In genomic region chr4:142249401-142249800, GRCm38 (mm10) we compare ENCODE assay signal across 10 mouse cellular contexts. TPM values are rescaled to one million over a fixed set of nuclear protein-coding genes. Genes with fewer than 3 reads are reported as not detected.
A peak's percentile ranks its signal among the peaks of the same experiment; 100 is the strongest.
DNase-seq lines count a peak whose midpoint lies in the region; ATAC-seq and TF ChIP-seq lines count a peak whose summit lies in the region.
"Had no signal": no experiment of that assay in that cellular context is flagged by ENCODE, and none has a peak within 500 bp of the region (broad histone marks: within the 10 kb centered on the region; RNA-seq: fewer than 3 reads in every experiment).

No protein-coding gene starts in this region.

- ATAC-seq in Patski = no peak

- in situ Hi-C loops in Patski (cut with MboI; ENCODE audit: low pct_unique_long_range_greater_than_20kb) = no loop called here

- TF ChIP-seq CTCF in Patski (IDR thresholded peaks at IDR 0.05) = peak; percentile 73

- H3K4me3 ChIP-seq in midbrain, embryonic 10.5 days = no peak overlapping the region
- H3K4me3 ChIP-seq: heart, embryonic 13.5 days; myocyte had no signal

- H3K27me3 ChIP-seq in Patski = no peaks in the 10 kb centered on the region
- H3K27me3 ChIP-seq in midbrain, embryonic 10.5 days (ENCODE audit: low read depth, poor library complexity, severe bottlenecking) = 0 out of 2 replicates have a peak, but pooled peaks cover 5% of the 10 kb centered on the region
- H3K27me3 ChIP-seq: heart, embryonic 13.5 days had no signal

- DNase-seq in kidney, adult 18-20 months = peak; percentile 77
- no peak for DNase-seq in kidney, adult 11 months
- no peak for DNase-seq in Patski (ENCODE audit: low read depth, low spot score)
- peak; percentile 69 to 77 for DNase-seq in cerebellum, postnatal 10 days
- peak; percentile 52 to 63 for DNase-seq in heart, postnatal 36 days
- DNase-seq in layer of hippocampus, postnatal 14 days (ENCODE audit: low spot score in 2 of 2) = peak; percentile 38 to 39
- peak; percentile 70 for DNase-seq in midbrain, embryonic 10.5 days (ENCODE audit: low spot score)
- peak; percentile 21 to 63 for DNase-seq in thymus, postnatal 10 days (ENCODE audit: low spot score in 2 of 2)

- 21% methylated on average over 9 of the region's 9 CpGs for WGBS in midbrain, embryonic 10.5 days

- POLR2A ChIA-PET in Patski (lab: Charles Lee) = no interaction called here

- CTCF ChIA-PET in Patski (lab: Charles Lee) = interaction anchor here (0.9 to 3.7 kb wide), 10 partner anchors 9 to 101 kb away, joined by 3 to 17 read pairs (median 4); no protein-coding TSS in a partner anchor

- no peak overlapping the region for H3K27ac ChIP-seq in midbrain, embryonic 10.5 days (replicated peaks)
- H3K27ac ChIP-seq: heart, embryonic 13.5 days had no signal

- intact Hi-C loops in heart, postnatal 36 days (cut with DNase I) = loop anchor here (2.0 to 5.0 kb wide), 5 partner anchors 42 to 773 kb away; no protein-coding TSS in a partner anchor

- H3K9me3 ChIP-seq in midbrain, embryonic 10.5 days (replicated peaks) = no peaks in the 10 kb centered on the region
- H3K9me3 ChIP-seq: heart, embryonic 13.5 days had no signal

- H3K36me3 ChIP-seq in midbrain, embryonic 10.5 days = no peaks in the 10 kb centered on the region
- H3K36me3 ChIP-seq: heart, embryonic 13.5 days had no signal

- peaks cover 46% of the 10 kb centered on the region for H3K4me1 ChIP-seq in midbrain, embryonic 10.5 days

RNA-seq across cellular contexts. Expression of gene Kazn, which starts 10.2 kb away (rescaled TPM):
- 6.1 TPM for polyA plus RNA-seq in Patski (2021)
- total RNA-seq in heart, postnatal 36 days (2021) = 1 to 10 TPM; 3.4 to 3.6 TPM
- total RNA-seq in layer of hippocampus, postnatal 14 days (2021) = 10 to 100 TPM; 49.9 to 57.7 TPM
- polyA plus RNA-seq in midbrain, embryonic 10.5 days (2016; fragmentation: Nextera tagmentation; extraction: Ambion mirVana) = 9.4 and 12.2 TPM in 2 replicates
- polyA plus RNA-seq: myocyte had no signal

Comparison
In these comparisons a context has a peak if more than half of its experiments do, and no peak if none do; other contexts are left out.
1. DNase-seq: peak in kidney, adult 18-20 months (single experiment), cerebellum, postnatal 10 days (2 of 2), heart, postnatal 36 days (2 of 2), layer of hippocampus, postnatal 14 days (2 of 2), midbrain, embryonic 10.5 days (single experiment) and thymus, postnatal 10 days (2 of 2); none in kidney, adult 11 months (single experiment) and Patski (single experiment).
2. RNA of gene Kazn, which starts 10.2 kb away (total RNA-seq): 49.9 to 57.7 TPM in layer of hippocampus, postnatal 14 days; 3.4 to 3.6 TPM in heart, postnatal 36 days; every median in the first group is over 10 times any median in the second.